Mouse (Mus musculus) liver, postnatal 0 days (tissue): ENCODE measurements at regions not wholly inside any gene's neighbourhood (a gene's known extent, or its start where the extent isn't known, plus 50 kb on each side); places are given as distances from the start of the nearest gene placed in this dataset.

Experiments used
- ATAC-seq: fragments of 200-750 bp; cut with Nextera tagmentation; 2 replicates; pipeline ENCODE4 v1.8.0; 2017; ENCODE audit warnings: mild to moderate bottlenecking, moderate library complexity
- DNase-seq: peaks from one replicate; pipeline ENCODE4 v3.0.0-alpha.2; 2016
- H3K27ac ChIP-seq: fragments of 300-500 bp; sonication (generic); 2 replicates; pipeline ENCODE4 v1.5.1; 2014; ENCODE audit warnings: antibody characterized with exemption, moderate library complexity, mild to moderate bottlenecking, low read depth
- H3K27me3 ChIP-seq: fragments of 300-500 bp; sonication (generic); 2 replicates; pipeline ENCODE4 v1.6.1; 2014; ENCODE audit warnings: low read length, control low read depth, mixed read lengths; ENCODE audit not compliant: insufficient read depth
- H3K36me3 ChIP-seq: fragments of 300-500 bp; sonication (generic); replicated peaks from 2 replicates; pipeline ENCODE4 v1.6.1; 2014; ENCODE audit warnings: mild to moderate bottlenecking, control low read depth, low read length, moderate library complexity, mixed read lengths; ENCODE audit not compliant: insufficient read depth
- H3K4me1 ChIP-seq: fragments of 300-500 bp; sonication (generic); 2 replicates; pipeline ENCODE4 v1.6.1; 2014; ENCODE audit warnings: antibody characterized with exemption, mild to moderate bottlenecking, control low read depth; ENCODE audit not compliant: insufficient read depth
- H3K4me2 ChIP-seq: fragments of 300-500 bp; sonication (generic); 2 replicates; pipeline ENCODE4 v1.6.1; 2014; ENCODE audit warnings: low read depth, mild to moderate bottlenecking, low read length, moderate library complexity, mixed read lengths
- H3K4me3 ChIP-seq: fragments of 300-500 bp; sonication (generic); 2 replicates; pipeline ENCODE4 v1.5.1; 2014; ENCODE audit warnings: low read depth, low read length
- H3K9ac ChIP-seq: fragments of 300-500 bp; sonication (generic); replicated peaks from 2 replicates; pipeline ENCODE4 v1.6.1; 2014; ENCODE audit warnings: mild to moderate bottlenecking, moderate library complexity
- H3K9me3 ChIP-seq: fragments of 300-500 bp; sonication (generic); 2 replicates; pipeline ENCODE4 v1.6.1; 2016; ENCODE audit warnings: mild to moderate bottlenecking, control low read depth, low read length, mixed read lengths
- CTCF ChIP-seq: sonication (generic); IDR thresholded peaks from 2 replicates; pipeline ENCODE4 v1.5.1; 2016; ENCODE audit warnings: antibody characterized with exemption, low read depth
- EP300 ChIP-seq: IDR thresholded peaks from 2 replicates; pipeline ENCODE4 v1.6.1; 2016; ENCODE audit warnings: antibody characterized with exemption, low read depth, mild to moderate bottlenecking
- WGBS: fragments of 180-500 bp; shearing (Covaris S2); extraction: QIAGEN DNeasy Blood & Tissue Kit; methylation state at CpG from one replicate; pipeline ENCODE4 v1.1.7; 2014; ENCODE audit not compliant: insufficient replicate concordance; 5-methylcytosine and 5-hydroxymethylcytosine counted together

DNA sequence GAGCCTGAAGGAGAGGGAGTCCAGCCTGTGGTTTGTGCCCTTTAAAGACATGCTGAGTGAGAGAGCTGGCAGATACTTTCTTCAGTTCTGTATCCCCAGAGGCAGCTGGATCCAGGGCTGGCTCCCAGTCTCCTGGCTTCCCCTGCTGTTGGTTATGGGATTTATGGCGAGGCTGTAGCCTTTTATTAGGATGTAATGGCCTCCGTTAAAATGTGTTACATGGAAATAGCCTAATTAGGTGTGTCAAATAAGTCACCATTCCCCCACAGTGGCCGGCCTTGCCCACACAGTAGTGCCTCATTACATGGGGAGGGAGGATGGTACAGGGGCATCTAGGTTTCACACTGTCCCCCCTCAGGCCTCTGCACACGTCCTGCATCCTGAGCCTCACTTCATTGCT, 230.8 kb downstream of the Rplp1 start:
- peaks cover 7% of the 10 kb centered on the region for H3K4me1 ChIP-seq
- H3K27me3 ChIP-seq: no peaks in the 10 kb centered on the region
- 79% methylated on average over 4 of the region's 4 CpGs for WGBS

DNA sequence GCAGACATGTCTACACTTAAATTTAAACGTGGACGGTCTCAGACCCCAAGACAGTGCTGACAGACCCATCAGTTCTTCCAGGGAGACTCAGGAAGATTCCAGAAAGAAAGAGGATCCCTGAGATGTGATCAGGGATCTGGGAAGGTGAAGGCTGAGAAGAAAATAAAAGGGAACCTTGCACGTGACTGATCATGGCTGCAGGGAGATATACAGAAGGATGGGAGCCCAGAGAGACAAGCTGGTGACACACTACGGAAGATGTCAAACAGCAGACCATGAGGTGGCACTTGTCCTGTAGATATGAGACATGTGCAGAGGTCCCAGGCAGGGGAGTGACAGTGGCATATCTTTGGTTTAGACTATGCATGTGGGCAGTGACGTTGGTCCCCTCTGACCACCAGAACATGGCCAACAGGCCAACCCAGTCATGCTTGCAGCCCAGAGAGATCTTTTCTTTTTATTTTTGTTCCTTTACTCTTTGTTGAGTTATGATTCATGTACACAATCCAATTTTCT, 231.5 kb downstream of the Rplp1 start:
- no peak overlapping the region for H3K9ac ChIP-seq
- ATAC-seq (0 out of 2 replicates have a peak, but pooled peaks have one; percentile 25), DNase-seq (no peak)
- H3K27ac ChIP-seq: no peak overlapping the region
- no peaks in the 10 kb centered on the region for H3K27me3 ChIP-seq
- H3K4me3 ChIP-seq: no peak overlapping the region
- no peaks in the 10 kb centered on the region for H3K36me3 ChIP-seq
- no peak for TF ChIP-seq EP300
- TF ChIP-seq CTCF: no peak
- 46% methylated on average over 5 of the region's 5 CpGs for WGBS
- no peaks in the 10 kb centered on the region for H3K9me3 ChIP-seq
- H3K4me1 ChIP-seq: peaks cover 7% of the 10 kb centered on the region
- no peak overlapping the region for H3K4me2 ChIP-seq

More for the DNA sequence above, 230.8 kb downstream of the Rplp1 start:
- no peak for ATAC-seq
- no peak for DNase-seq
- H3K27ac ChIP-seq: no peak overlapping the region
- TF ChIP-seq CTCF (no peak), EP300 (no peak)
- no peak overlapping the region for H3K9ac ChIP-seq
- no peaks in the 10 kb centered on the region for H3K36me3 ChIP-seq
- H3K9me3 ChIP-seq: no peaks in the 10 kb centered on the region
- H3K4me2 ChIP-seq: no peak overlapping the region
- H3K4me3 ChIP-seq: no peak overlapping the region

DNA sequence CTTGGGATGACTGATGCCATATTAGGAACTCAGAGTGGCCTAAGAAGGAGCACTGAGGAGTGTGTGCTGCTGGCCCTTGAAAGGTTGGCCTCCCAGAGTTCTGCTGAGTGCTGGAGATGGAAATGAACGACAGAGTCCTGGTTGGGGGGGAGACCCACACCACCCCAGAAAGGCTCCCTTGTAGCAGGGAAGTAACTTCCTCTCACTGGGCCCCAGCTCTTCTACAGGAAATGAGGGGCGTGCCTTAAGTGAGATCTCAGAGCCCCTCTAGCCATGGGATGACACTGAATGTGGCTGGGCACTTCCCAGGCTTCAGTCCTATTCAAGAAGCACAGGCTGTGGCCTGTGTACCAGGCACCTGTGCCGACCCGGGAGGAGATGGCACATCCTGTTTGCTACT, 232.0 kb downstream of the Rplp1 start:
- Histone ChIP-seq H3K27ac (no peak overlapping the region), H3K4me1 (peaks cover 7% of the 10 kb centered on the region), H3K9ac (no peak overlapping the region), H3K4me2 (no peak overlapping the region), H3K4me3 (no peak overlapping the region), H3K27me3 (no peaks in the 10 kb centered on the region), H3K9me3 (no peaks in the 10 kb centered on the region), H3K36me3 (no peaks in the 10 kb centered on the region)
- no peak for DNase-seq
- ATAC-seq: no peak
- TF ChIP-seq EP300 (no peak), CTCF (no peak)
- 24% methylated on average over 4 of the region's 4 CpGs for WGBS

DNA sequence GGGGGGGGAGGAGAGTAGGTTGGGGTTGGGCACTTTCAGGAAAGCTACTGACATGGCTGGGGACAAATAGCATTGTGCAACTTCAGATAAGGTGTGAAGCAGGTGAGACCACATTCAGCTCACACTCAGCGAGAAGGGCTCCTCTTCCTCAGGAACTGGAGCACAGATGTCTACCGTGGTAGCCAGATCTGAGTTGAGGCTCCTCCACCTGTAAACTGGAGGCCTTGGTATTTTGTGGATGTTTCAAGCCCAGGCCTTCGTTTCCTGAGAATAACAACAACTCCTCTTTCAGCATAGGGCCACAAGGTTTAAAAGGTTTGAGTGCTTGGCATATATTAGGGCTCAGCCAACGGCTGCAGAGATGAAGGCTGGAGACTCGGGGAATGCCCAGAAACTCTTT, 232.9 kb downstream of the Rplp1 start:
- H3K4me1 ChIP-seq: peaks cover 7% of the 10 kb centered on the region
- H3K4me3 ChIP-seq: no peak overlapping the region
- DNase-seq (no peak), ATAC-seq (no peak)
- H3K4me2 ChIP-seq: no peak overlapping the region
- no peaks in the 10 kb centered on the region for H3K27me3 ChIP-seq
- H3K9ac ChIP-seq: no peak overlapping the region
- TF ChIP-seq EP300 (no peak), CTCF (no peak)
- no peak overlapping the region for H3K27ac ChIP-seq
- no peaks in the 10 kb centered on the region for H3K36me3 ChIP-seq
- no peaks in the 10 kb centered on the region for H3K9me3 ChIP-seq
- 29% methylated on average over 5 of the region's 5 CpGs for WGBS

DNA sequence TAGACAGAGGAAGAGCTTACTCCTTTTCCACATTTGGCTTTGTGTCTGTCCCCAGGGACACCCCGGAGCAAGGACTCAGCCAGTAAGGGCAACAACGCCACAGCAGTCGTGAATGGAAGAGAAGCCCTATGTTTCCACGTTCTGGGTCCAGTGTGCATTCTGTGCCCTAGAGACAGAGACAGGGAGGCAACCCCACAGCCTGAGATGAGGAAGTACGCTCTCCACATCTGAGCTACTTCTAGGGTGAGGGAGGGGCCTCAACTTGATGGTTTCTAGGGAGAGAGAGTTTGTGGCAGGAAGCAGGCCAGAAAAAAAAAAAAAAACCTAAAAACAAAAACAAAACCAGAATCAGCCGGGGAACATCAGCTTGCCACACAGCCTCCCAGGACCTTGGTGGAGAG, 233.4 kb downstream of the Rplp1 start:
- no peaks in the 10 kb centered on the region for H3K9me3 ChIP-seq
- ATAC-seq (no peak; the same call in 1 of the 2 replicates), DNase-seq (no peak)
- H3K9ac ChIP-seq: no peak overlapping the region
- H3K4me3 ChIP-seq: no peak overlapping the region
- no peak overlapping the region for H3K4me2 ChIP-seq
- no peaks in the 10 kb centered on the region for H3K27me3 ChIP-seq
- TF ChIP-seq EP300: no peak
- TF ChIP-seq CTCF: no peak
- 22% methylated on average over 6 of the region's 6 CpGs for WGBS
- H3K27ac ChIP-seq: peak overlapping the region; percentile 22; the same call in 1 of the 2 replicates
- H3K36me3 ChIP-seq: no peaks in the 10 kb centered on the region
- H3K4me1 ChIP-seq: peaks cover 7% of the 10 kb centered on the region

DNA sequence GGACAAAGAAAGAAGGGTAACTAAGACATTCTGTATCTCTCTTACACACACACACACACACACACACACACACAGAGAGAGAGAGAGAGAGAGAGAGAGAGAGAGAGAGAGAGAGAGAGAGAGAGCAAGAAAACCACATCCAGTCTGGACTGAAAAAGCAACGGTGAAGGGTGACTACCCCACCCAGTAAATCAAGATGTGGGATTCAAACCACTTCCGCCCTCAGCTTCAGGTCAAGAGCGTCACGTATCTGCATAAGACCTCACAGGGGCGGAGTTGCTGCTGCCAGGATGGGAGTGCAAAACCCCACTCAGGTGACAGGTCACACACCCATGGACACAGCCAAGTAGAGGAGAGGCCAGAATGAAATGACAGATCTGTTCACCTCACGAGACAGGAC, 234.7 kb downstream of the Rplp1 start:
- Histone ChIP-seq H3K9me3 (no peaks in the 10 kb centered on the region), H3K4me1 (peaks cover 7% of the 10 kb centered on the region), H3K27me3 (no peaks in the 10 kb centered on the region), H3K4me2 (no peak overlapping the region), H3K9ac (no peak overlapping the region), H3K27ac (no peak overlapping the region), H3K36me3 (no peaks in the 10 kb centered on the region), H3K4me3 (no peak overlapping the region)
- no peak for DNase-seq
- TF ChIP-seq CTCF (no peak), EP300 (no peak)
- ATAC-seq: no peak
- WGBS: 55% methylated on average over 6 of the region's 6 CpGs

DNA sequence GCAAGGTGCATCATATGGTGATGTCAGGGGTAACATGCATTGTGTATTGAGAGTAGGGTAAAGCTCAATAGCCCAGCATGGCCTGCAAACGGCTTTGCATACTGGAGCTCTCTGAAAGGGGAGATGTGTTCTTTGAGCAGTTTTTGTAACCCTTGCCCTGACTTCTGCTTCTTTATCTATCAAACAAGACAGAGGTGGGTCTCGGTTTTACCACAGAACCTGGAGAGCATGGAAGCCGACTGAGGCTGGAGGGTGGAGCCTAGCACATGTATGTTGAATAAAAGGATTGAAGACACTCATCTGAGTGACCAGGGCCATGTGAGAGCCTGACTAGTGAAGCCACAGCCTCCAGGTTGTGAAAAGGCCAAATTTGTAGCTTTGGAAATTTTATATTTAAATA, 236.7 kb downstream of the Rplp1 start:
- Histone ChIP-seq H3K4me3 (no peak overlapping the region), H3K4me2 (no peak overlapping the region), H3K4me1 (peaks cover 6% of the 10 kb centered on the region), H3K27ac (no peak overlapping the region), H3K27me3 (no peaks in the 10 kb centered on the region), H3K36me3 (no peaks in the 10 kb centered on the region), H3K9me3 (no peaks in the 10 kb centered on the region), H3K9ac (no peak overlapping the region)
- 36% methylated on average over 3 of the region's 3 CpGs for WGBS
- TF ChIP-seq EP300 (no peak), CTCF (no peak)
- DNase-seq: no peak
- no peak for ATAC-seq
